Mouse (Mus musculus): ENCODE measurements around the gene Tmem131. TPM values are rescaled to one million over a fixed set of nuclear protein-coding genes. Genes with fewer than 3 reads are reported as not detected.

The Tmem131 gene
- 19.5 and 23.1 TPM in 2 replicates for polyA plus RNA-seq (2014; fragmentation: Nextera tagmentation; extraction: Ambion mirVana)

GRCm38 (mm10) chr1:36943653-36944052, at the start of gene Tmem131:
TSS of gene Tmem131 (minus strand) at chr1:36943666.
- DNase-seq (no peak), ATAC-seq (ENCODE audit: low FRiP score, low TSS enrichment) (no peak)
- H3K27ac ChIP-seq (replicated peaks; ENCODE audit: low read depth, low read length), result no peak within 1 kb of the TSS
- H3K9me3 ChIP-seq (ENCODE audit: control insufficient read depth, low read length), result no peaks in the 10 kb centered on the region
- no peaks in the 10 kb centered on the region for H3K27me3 ChIP-seq (ENCODE audit: control insufficient read depth, insufficient read depth, low read length)
- 54% methylated on average over 5 of the region's 5 CpGs for WGBS
- H3K4me1 ChIP-seq (ENCODE audit: control insufficient read depth, insufficient read depth, low read length), result peaks cover 7% of the 10 kb centered on the region; the same call in 1 of the 2 replicates
- H3K36me3 ChIP-seq (ENCODE audit: control insufficient read depth, insufficient read depth, low read length), result no peaks in the 10 kb centered on the region
- no peak within 1 kb of the TSS for H3K4me2 ChIP-seq (ENCODE audit: low read length)
- no peak within 1 kb of the TSS for H3K9ac ChIP-seq (replicated peaks; ENCODE audit: low read length)
- H3K4me3 ChIP-seq (replicated peaks; ENCODE audit: low read depth, low read length), result no peak within 1 kb of the TSS

- 85% methylated on average over 6 of the region's 6 CpGs for WGBS
- Histone ChIP-seq H3K9me3 (ENCODE audit: control insufficient read depth, low read length) (no peaks in the 10 kb centered on the region), H3K4me1 (ENCODE audit: control insufficient read depth, insufficient read depth, low read length) (0 out of 2 replicates have a peak, but pooled peaks cover 5% of the 10 kb centered on the region), H3K27me3 (ENCODE audit: control insufficient read depth, insufficient read depth, low read length) (no peaks in the 10 kb centered on the region), H3K27ac (replicated peaks; ENCODE audit: low read depth, low read length) (no peak overlapping the region), H3K4me3 (replicated peaks; ENCODE audit: low read depth, low read length) (no peak overlapping the region), H3K9ac (replicated peaks; ENCODE audit: low read length) (no peak overlapping the region), H3K4me2 (ENCODE audit: low read length) (no peak overlapping the region), H3K36me3 (ENCODE audit: control insufficient read depth, insufficient read depth, low read length) (no peaks in the 10 kb centered on the region)
- DNase-seq, result no peak
- no peak for ATAC-seq (ENCODE audit: low FRiP score, low TSS enrichment)
These were observed 45.1 kb upstream of the Tmem131 start for GRCm38 (mm10) chr1:36988561-36988960.

DNA sequence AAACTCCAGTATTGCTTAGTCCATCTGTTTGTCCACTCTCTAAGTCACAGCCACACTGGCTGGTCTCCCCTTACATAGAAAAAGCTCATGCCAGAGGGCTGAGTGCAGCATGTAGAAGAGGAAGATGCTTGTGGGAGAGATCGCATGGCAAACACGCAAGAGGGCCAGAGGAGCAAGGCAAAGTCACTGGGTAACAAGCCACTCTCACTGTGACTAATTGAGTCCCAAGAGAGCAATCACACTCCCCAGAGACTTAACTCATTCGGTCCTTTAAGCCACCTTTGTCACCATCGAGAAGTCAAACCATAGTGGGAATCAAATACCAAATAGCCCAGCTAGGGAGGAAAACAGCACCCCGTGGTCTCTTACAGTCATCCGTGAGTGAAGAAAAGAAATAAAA, 44.7 kb upstream of the Tmem131 start:
- Histone ChIP-seq H3K9ac (replicated peaks; ENCODE audit: low read length) (no peak overlapping the region), H3K4me2 (ENCODE audit: low read length) (no peak overlapping the region), H3K27me3 (ENCODE audit: control insufficient read depth, insufficient read depth, low read length) (no peaks in the 10 kb centered on the region), H3K4me1 (ENCODE audit: control insufficient read depth, insufficient read depth, low read length) (0 out of 2 replicates have a peak, but pooled peaks cover 5% of the 10 kb centered on the region), H3K4me3 (replicated peaks; ENCODE audit: low read depth, low read length) (no peak overlapping the region), H3K36me3 (ENCODE audit: control insufficient read depth, insufficient read depth, low read length) (no peaks in the 10 kb centered on the region), H3K9me3 (ENCODE audit: control insufficient read depth, low read length) (no peaks in the 10 kb centered on the region), H3K27ac (replicated peaks; ENCODE audit: low read depth, low read length) (no peak overlapping the region)
- DNase-seq (no peak), ATAC-seq (ENCODE audit: low FRiP score, low TSS enrichment) (no peak)
- 81% methylated on average over 6 of the region's 6 CpGs for WGBS

DNA sequence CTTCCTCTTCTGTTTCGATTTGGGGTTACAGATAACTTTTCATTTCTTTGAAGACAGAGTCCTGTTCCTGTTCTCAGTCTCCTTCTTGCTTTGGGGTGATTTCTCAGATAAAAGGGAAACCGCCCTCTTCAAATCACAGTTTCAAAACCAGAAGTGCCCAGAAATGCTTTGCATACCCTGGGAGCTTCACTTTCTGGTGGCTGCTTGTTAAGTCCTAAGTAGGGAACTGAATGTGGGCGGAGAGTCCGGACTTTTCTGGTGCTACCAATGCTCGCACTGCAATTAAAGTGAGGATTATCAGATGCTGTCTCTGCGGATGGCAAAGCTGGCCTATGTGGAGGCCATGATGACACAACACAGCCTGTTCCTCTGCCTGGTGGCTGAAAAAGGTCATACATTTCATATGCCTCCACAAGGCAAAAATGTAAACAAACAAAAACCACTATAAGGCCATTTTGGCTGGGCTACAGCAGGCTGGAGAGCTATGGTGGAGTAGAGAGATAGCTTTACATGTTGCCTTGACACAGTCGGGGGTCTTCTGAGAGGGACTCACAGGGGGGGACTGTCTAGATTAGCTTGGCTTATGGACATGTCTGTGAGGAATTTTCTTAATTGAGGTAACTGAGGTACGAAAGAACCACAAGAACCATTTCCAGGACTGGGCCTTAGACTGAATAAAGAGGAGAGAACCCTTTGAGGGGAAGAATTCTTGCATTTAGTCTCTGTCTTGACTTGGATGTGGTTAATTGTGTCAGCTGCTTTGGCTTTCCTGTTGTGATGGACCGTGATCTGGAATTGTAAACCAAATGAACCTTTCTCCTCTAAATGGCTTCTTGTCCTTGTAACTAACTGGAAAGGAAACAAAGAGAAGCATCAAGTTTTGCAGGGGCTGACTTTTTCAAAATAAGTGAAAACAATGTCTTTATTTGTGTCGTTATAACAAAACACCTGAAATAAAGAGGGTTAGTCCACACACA, 44.0 kb upstream of the Tmem131 start:
- no peaks in the 10 kb centered on the region for H3K27me3 ChIP-seq (ENCODE audit: control insufficient read depth, insufficient read depth, low read length)
- no peak overlapping the region for H3K27ac ChIP-seq (replicated peaks; ENCODE audit: low read depth, low read length)
- H3K4me3 ChIP-seq (replicated peaks; ENCODE audit: low read depth, low read length), result no peak overlapping the region
- H3K9ac ChIP-seq (replicated peaks; ENCODE audit: low read length), result no peak overlapping the region
- WGBS, result 80% methylated on average over 10 of the region's 10 CpGs
- H3K36me3 ChIP-seq (ENCODE audit: control insufficient read depth, insufficient read depth, low read length), result no peaks in the 10 kb centered on the region
- no peak overlapping the region for H3K4me2 ChIP-seq (ENCODE audit: low read length)
- H3K9me3 ChIP-seq (ENCODE audit: control insufficient read depth, low read length), result no peaks in the 10 kb centered on the region
- ATAC-seq (ENCODE audit: low FRiP score, low TSS enrichment) (no peak), DNase-seq (no peak)
- 0 out of 2 replicates have a peak, but pooled peaks cover 5% of the 10 kb centered on the region for H3K4me1 ChIP-seq (ENCODE audit: control insufficient read depth, insufficient read depth, low read length)

- H3K27ac ChIP-seq (replicated peaks; ENCODE audit: low read depth, low read length), result no peak overlapping the region
- WGBS, result 29% methylated on average over 14 of the region's 14 CpGs
- H3K4me1 ChIP-seq (ENCODE audit: control insufficient read depth, insufficient read depth, low read length), result 0 out of 2 replicates have a peak, but pooled peaks cover 5% of the 10 kb centered on the region
- H3K36me3 ChIP-seq (ENCODE audit: control insufficient read depth, insufficient read depth, low read length), result no peaks in the 10 kb centered on the region
- H3K4me2 ChIP-seq (ENCODE audit: low read length), result no peak overlapping the region
- no peak overlapping the region for H3K4me3 ChIP-seq (replicated peaks; ENCODE audit: low read depth, low read length)
- DNase-seq, result no peak
- no peak for ATAC-seq (ENCODE audit: low FRiP score, low TSS enrichment)
- no peaks in the 10 kb centered on the region for H3K9me3 ChIP-seq (ENCODE audit: control insufficient read depth, low read length)
- H3K27me3 ChIP-seq (ENCODE audit: control insufficient read depth, insufficient read depth, low read length), result no peaks in the 10 kb centered on the region
- H3K9ac ChIP-seq (replicated peaks; ENCODE audit: low read length), result no peak overlapping the region
These were observed 43.1 kb upstream of the Tmem131 start for GRCm38 (mm10) chr1:36986396-36987160.

GRCm38 (mm10) chr1:36985896-36986295, 42.4 kb upstream of the Tmem131 start:
- 17% methylated on average over 6 of the region's 6 CpGs for WGBS
- Histone ChIP-seq H3K27me3 (ENCODE audit: control insufficient read depth, insufficient read depth, low read length) (no peaks in the 10 kb centered on the region), H3K4me3 (replicated peaks; ENCODE audit: low read depth, low read length) (no peak overlapping the region)

DNA sequence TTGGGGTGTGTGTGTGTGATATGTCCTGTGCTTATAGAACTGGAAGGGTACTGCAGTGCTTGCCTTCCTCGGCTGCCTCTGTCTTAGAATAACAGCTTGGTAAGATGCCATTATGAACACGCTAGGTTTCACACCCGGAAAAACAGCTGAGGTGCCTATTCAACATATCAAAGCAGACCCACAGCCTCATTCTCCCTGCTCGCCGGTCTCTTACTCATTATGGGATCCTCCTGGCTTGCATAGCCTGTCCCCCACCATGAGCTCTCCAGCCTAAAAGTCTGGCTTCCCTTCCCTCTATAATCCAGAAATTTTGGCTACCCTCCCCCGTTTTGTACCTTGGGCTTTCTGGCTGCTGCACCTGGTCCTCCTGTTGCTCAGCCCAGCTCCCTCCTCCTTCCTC, 40.9 kb upstream of the Tmem131 start:
- no peaks in the 10 kb centered on the region for H3K27me3 ChIP-seq (ENCODE audit: control insufficient read depth, insufficient read depth, low read length)
- no peak for DNase-seq
- H3K4me3 ChIP-seq (replicated peaks; ENCODE audit: low read depth, low read length), result no peak overlapping the region
- H3K27ac ChIP-seq (replicated peaks; ENCODE audit: low read depth, low read length), result no peak overlapping the region
- no peak for ATAC-seq (ENCODE audit: low FRiP score, low TSS enrichment)
- no peak overlapping the region for H3K9ac ChIP-seq (replicated peaks; ENCODE audit: low read length)
- no peaks in the 10 kb centered on the region for H3K9me3 ChIP-seq (ENCODE audit: control insufficient read depth, low read length)
- H3K4me2 ChIP-seq (ENCODE audit: low read length), result no peak overlapping the region
- H3K4me1 ChIP-seq (ENCODE audit: control insufficient read depth, insufficient read depth, low read length), result 0 out of 2 replicates have a peak, but pooled peaks cover 5% of the 10 kb centered on the region
- WGBS, result 27% methylated on average over 6 of the region's 6 CpGs
- H3K36me3 ChIP-seq (ENCODE audit: control insufficient read depth, insufficient read depth, low read length), result no peaks in the 10 kb centered on the region

More at GRCm38 (mm10) chr1:36985896-36986295, 42.4 kb upstream of the Tmem131 start:
- H3K4me1 ChIP-seq (ENCODE audit: control insufficient read depth, insufficient read depth, low read length), result 0 out of 2 replicates have a peak, but pooled peaks cover 5% of the 10 kb centered on the region
- H3K36me3 ChIP-seq (ENCODE audit: control insufficient read depth, insufficient read depth, low read length), result no peaks in the 10 kb centered on the region
- H3K27ac ChIP-seq (replicated peaks; ENCODE audit: low read depth, low read length), result no peak overlapping the region
- no peak overlapping the region for H3K9ac ChIP-seq (replicated peaks; ENCODE audit: low read length)
- no peak overlapping the region for H3K4me2 ChIP-seq (ENCODE audit: low read length)
- DNase-seq (no peak), ATAC-seq (ENCODE audit: low FRiP score, low TSS enrichment) (no peak)
- no peaks in the 10 kb centered on the region for H3K9me3 ChIP-seq (ENCODE audit: control insufficient read depth, low read length)

DNA sequence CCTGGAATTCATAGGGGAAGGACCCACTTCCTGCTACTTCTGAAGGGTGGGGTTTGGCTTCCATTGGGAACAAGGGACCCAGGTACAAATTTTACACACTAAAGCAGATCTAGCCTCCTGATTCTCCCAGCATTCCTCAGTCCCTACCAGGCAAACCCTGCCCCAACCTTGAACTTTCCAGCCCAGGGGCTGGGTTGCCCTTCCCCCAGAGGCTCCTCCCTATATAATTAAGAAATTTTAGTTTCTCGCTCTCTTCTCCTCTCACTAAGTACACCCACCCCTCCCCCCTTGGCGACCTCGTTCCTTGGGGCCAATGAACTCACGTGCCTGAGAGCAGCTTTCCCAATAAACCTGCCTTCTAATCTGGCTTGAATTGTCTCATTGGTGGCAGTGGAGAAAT, 40.3 kb upstream of the Tmem131 start:
- Histone ChIP-seq H3K4me1 (ENCODE audit: control insufficient read depth, insufficient read depth, low read length) (0 out of 2 replicates have a peak, but pooled peaks cover 5% of the 10 kb centered on the region), H3K9ac (replicated peaks; ENCODE audit: low read length) (no peak overlapping the region), H3K27ac (replicated peaks; ENCODE audit: low read depth, low read length) (no peak overlapping the region), H3K27me3 (ENCODE audit: control insufficient read depth, insufficient read depth, low read length) (no peaks in the 10 kb centered on the region), H3K9me3 (ENCODE audit: control insufficient read depth, low read length) (no peaks in the 10 kb centered on the region), H3K4me2 (ENCODE audit: low read length) (no peak overlapping the region), H3K36me3 (ENCODE audit: control insufficient read depth, insufficient read depth, low read length) (no peaks in the 10 kb centered on the region), H3K4me3 (replicated peaks; ENCODE audit: low read depth, low read length) (no peak overlapping the region)
- no peak for ATAC-seq (ENCODE audit: low FRiP score, low TSS enrichment)
- DNase-seq, result no peak
- 42% methylated on average over 4 of the region's 4 CpGs for WGBS
